Mouse (Mus musculus) embryonic facial prominence, embryonic 13.5 days (tissue): ENCODE results near the gene Fam71d. TPM values are rescaled to one million over a fixed set of nuclear protein-coding genes. Genes with fewer than 3 reads are reported as not detected.

Experiments used
- ATAC-seq: fragments of 200-750 bp; cut with Nextera tagmentation; 2 replicates; pipeline ENCODE4 v1.8.0; 2017; ENCODE audit warnings: low read depth; ENCODE audit not compliant: insufficient number of reproducible peaks, insufficient read depth, low FRiP score, low TSS enrichment
- H3K27ac ChIP-seq: fragments of 300-500 bp; sonication (generic); 2 replicates; pipeline ENCODE4 v1.5.1; 2015; ENCODE audit warnings: moderate library complexity, mild to moderate bottlenecking, inconsistent platforms
- H3K27me3 ChIP-seq: fragments of 300-500 bp; sonication (generic); 2 replicates; pipeline ENCODE4 v1.6.1; 2015; ENCODE audit warnings: mild to moderate bottlenecking, inconsistent platforms
- H3K36me3 ChIP-seq: fragments of 300-500 bp; sonication (generic); 2 replicates; pipeline ENCODE4 v1.6.1; 2015; ENCODE audit warnings: mild to moderate bottlenecking, inconsistent platforms
- H3K4me1 ChIP-seq: fragments of 300-500 bp; sonication (generic); 2 replicates; pipeline ENCODE4 v1.6.1; 2015; ENCODE audit warnings: inconsistent platforms
- H3K4me2 ChIP-seq: fragments of 300-500 bp; sonication (generic); 2 replicates; pipeline ENCODE4 v1.6.1; 2015; ENCODE audit warnings: moderate library complexity, mild to moderate bottlenecking, inconsistent platforms
- H3K4me3 ChIP-seq: fragments of 300-500 bp; sonication (generic); 2 replicates; pipeline ENCODE4 v1.5.1; 2015; ENCODE audit warnings: mild to moderate bottlenecking, inconsistent platforms
- H3K9ac ChIP-seq: fragments of 300-500 bp; sonication (generic); 2 replicates; pipeline ENCODE4 v1.6.1; 2015; ENCODE audit warnings: mild to moderate bottlenecking, inconsistent platforms
- H3K9me3 ChIP-seq: fragments of 300-500 bp; sonication (generic); 2 replicates; pipeline ENCODE4 v1.6.1; 2016; ENCODE audit warnings: inconsistent platforms
- WGBS: fragments of 180-500 bp; shearing (Covaris S2); methylation state at CpG from one replicate; pipeline ENCODE4 v1.1.7; 2015; ENCODE audit warnings: mixed read lengths; 5-methylcytosine and 5-hydroxymethylcytosine counted together
- polyA plus RNA-seq: library from polyadenylated mRNA; unstranded; fragments of >200 nt; fragmentation: Nextera tagmentation; extraction: Ambion mirVana; gene quantifications from 2 replicates; pipeline ENCODE4 v1.2.1, GENCODE M21; 2015

Fam71d gene
- polyA plus RNA-seq, 1 experiment from 2014 or later = not detected

DNA sequence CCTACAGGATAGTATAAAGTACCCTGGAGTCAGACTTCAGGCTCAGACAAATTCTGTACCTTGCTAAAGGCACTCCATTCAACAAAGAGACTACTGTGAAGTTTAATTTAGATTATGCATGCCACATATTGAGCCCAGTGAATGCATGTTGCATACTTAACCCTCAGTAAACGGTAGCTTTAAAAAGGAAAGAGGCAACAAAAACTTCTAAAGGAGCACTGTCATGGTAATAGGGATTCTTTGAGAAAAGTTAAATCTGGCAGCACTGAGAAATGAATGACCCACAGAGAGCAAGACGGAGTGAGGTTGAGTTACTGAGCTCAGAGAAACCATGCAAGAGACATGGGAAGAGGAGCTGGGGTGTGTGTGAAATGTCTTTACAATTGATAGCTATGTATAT, 86.6 kb downstream of the Fam71d start:
- WGBS = 29% methylated on average over 2 of the region's 2 CpGs
- no peaks in the 10 kb centered on the region for H3K4me1 ChIP-seq
- 0 out of 2 replicates have a peak, but pooled peaks cover 2% of the 10 kb centered on the region for H3K36me3 ChIP-seq
- no peak overlapping the region for H3K4me3 ChIP-seq
- no peaks in the 10 kb centered on the region for H3K27me3 ChIP-seq
- no peak overlapping the region for H3K27ac ChIP-seq
- H3K9me3 ChIP-seq = no peaks in the 10 kb centered on the region
- no peak for ATAC-seq
- H3K9ac ChIP-seq = no peak overlapping the region
- H3K4me2 ChIP-seq = no peak overlapping the region

DNA sequence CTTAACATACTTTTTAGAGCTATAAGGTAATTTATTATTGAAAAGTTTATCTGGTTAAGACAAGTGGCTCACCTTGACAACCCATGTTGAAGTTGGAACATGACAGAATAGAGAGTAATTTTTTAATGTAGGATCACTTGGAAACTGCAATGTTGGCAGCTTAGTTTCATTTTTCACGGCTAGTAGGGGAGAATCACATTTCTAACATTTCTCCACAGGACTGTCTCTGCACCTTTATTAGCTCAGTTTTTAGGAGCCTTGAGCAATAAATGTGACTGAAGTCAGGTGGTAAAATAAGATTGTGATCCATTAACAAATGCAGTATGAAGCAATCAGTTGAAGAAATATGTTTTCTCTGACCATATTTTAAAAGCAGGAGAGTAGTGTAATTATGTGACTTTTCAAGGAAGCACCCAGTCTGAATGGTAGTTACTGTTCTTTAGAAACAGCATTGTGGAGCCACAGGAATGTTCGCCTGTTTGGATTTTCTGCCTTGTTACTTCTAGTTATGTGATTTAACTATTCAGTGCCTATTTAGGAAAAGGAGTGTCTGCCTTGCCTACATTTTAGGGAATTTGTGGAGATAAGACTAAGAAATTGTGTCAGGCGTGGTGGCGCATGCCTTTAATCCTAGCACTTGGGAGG, 87.2 kb downstream of the Fam71d start:
- ATAC-seq = no peak
- Histone ChIP-seq H3K9me3 (no peaks in the 10 kb centered on the region), H3K9ac (no peak overlapping the region), H3K4me1 (no peaks in the 10 kb centered on the region), H3K4me3 (no peak overlapping the region), H3K27me3 (no peaks in the 10 kb centered on the region), H3K27ac (no peak overlapping the region), H3K4me2 (0 out of 2 replicates have a peak overlapping the region, but pooled peaks have one; percentile 20), H3K36me3 (0 out of 2 replicates have a peak, but pooled peaks cover 2% of the 10 kb centered on the region)
- WGBS = 52% methylated on average over 4 of the region's 4 CpGs

Other genes with a start within 250 kb of the Fam71d start
- gene Mpp5, start 57.4 kb downstream of the Fam71d start, polyA plus RNA-seq = 19.2 and 24.6 TPM in 2 replicates
- gene Atp6v1d, start 170.1 kb downstream of the Fam71d start, polyA plus RNA-seq = 67.1 and 70.3 TPM in 2 replicates
- 196 and 205 TPM in 2 replicates for gene Eif2s1, start 170.3 kb downstream of the Fam71d start, polyA plus RNA-seq
- 4.2 and 5.1 TPM in 2 replicates for gene Plek2, start 215.4 kb downstream of the Fam71d start, polyA plus RNA-seq